Mouse (Mus musculus): Measurements from ENCODE around the gene Stxbp5.

DNA sequence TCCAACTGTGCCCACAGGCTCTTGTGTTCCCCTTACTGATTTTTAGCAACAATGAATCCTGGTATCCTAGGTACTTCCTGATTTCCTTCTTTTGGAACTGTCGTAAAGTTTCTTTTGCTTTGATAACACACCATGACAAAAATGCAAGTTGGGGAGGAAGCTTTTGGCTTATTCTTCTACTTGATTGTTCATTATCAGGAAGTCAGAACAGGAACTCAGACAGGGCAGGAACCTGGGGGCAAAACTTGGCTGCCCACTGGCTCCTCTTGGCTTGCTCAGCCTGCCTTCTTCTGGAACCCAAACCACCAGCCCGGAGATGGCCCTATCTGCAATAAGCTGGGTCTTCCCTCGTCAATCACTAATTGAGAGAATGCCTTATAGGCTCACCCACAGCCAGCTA lies 25.0 kb downstream of the Stxbp5 start:
- TF ChIP-seq CTCF (IDR thresholded peaks at IDR 0.05; ENCODE audit: insufficient read depth, low read length) (no peak), POLR2A (IDR thresholded peaks at IDR 0.05; ENCODE audit: borderline replicate concordance, extremely low read depth, low read depth, low read length) (no peak)

Data from lung, adult 2 months (tissue).